Comparison of ENCODE assay signal across 16 mouse cellular contexts in the genomic region with DNA sequence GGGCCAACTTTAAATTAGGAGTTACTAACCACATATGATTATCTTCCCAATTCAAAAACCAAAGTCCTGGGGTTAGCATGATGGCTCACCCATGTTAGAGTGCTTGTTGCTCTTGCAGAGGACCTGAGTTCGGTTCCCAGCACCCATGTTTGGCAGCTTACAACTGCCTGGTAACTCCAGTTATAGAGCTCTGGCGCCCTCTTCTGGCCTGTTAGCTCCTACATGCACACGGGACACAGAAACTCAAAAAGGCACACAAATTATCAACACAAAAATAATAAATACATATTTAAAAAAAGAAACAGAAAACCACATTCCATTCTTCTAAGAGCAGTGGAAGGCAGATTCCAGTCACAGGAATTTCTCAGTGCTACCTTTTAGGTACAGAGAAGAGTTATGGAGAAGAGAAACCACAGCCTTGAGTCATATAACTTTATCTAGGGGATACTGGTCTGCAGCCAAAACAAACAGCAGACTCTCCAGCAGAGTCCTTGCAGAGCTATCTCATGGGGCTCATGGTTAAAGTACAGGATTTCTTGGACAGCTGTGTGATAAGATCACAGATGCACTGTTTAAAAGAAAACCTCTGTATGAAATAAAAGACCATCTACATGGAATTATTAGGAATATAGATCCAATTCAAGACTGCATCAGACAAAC. TPM values are rescaled to one million over a fixed set of nuclear protein-coding genes. Genes with fewer than 3 reads are reported as not detected.
DNase-seq lines count a peak whose midpoint lies in the region; ATAC-seq and TF ChIP-seq lines count a peak whose summit lies in the region.
"Had no signal": no experiment of that assay in that cellular context is flagged by ENCODE, and none has a peak within 500 bp of the region (broad histone marks: within the 10 kb centered on the region; RNA-seq: fewer than 3 reads in every experiment).

No protein-coding gene starts in this region.

- no peak for ATAC-seq in hindbrain, postnatal 0 days
- no peak for ATAC-seq in hindbrain, embryonic 13.5 days (ENCODE audit: low FRiP score)
- ATAC-seq in neural tube, embryonic 15.5 days (ENCODE audit: low FRiP score): no peak

- H3K4me2 ChIP-seq in hindbrain, postnatal 0 days (ENCODE audit: low read depth, low read length): no peak overlapping the region
- H3K4me2 ChIP-seq in hindbrain, embryonic 13.5 days: no peak overlapping the region
- H3K4me2 ChIP-seq in neural tube, embryonic 15.5 days: no peak overlapping the region
- H3K4me2 ChIP-seq: forebrain, embryonic 12.5 days had no signal

- 95% methylated on average over 3 of the region's 3 CpGs for WGBS in hindbrain, postnatal 0 days
- WGBS in hindbrain, embryonic 13.5 days: 90% methylated on average over 3 of the region's 3 CpGs
- 89% methylated on average over 3 of the region's 3 CpGs for WGBS in neural tube, embryonic 15.5 days

- intact Hi-C loops in left cerebral cortex, postnatal 36 days (cut with DNase I): no loop called here

- 0 out of 2 replicates have a peak, but pooled peaks cover 2% of the 10 kb centered on the region for H3K9me3 ChIP-seq in hindbrain, postnatal 0 days (ENCODE audit: low read length)
- peaks cover 5% of the 10 kb centered on the region; the same call in 1 of the 2 replicates for H3K9me3 ChIP-seq in hindbrain, embryonic 13.5 days
- H3K9me3 ChIP-seq in neural tube, embryonic 15.5 days (replicated peaks): 0 out of 2 replicates have a peak, but pooled peaks cover 2% of the 10 kb centered on the region

- H3K4me1 ChIP-seq in hindbrain, postnatal 0 days (ENCODE audit: insufficient read depth, low read length): no peaks in the 10 kb centered on the region; the same call in 1 of the 2 replicates
- H3K4me1 ChIP-seq in hindbrain, embryonic 13.5 days (replicated peaks): peaks cover 16% of the 10 kb centered on the region
- H3K4me1 ChIP-seq in neural tube, embryonic 15.5 days: peaks cover 14% of the 10 kb centered on the region

- no peak overlapping the region for H3K4me3 ChIP-seq in hindbrain, postnatal 0 days (ENCODE audit: low read length)
- no peak overlapping the region for H3K4me3 ChIP-seq in hindbrain, embryonic 13.5 days
- H3K4me3 ChIP-seq in neural tube, embryonic 15.5 days (replicated peaks): no peak overlapping the region
- H3K4me3 ChIP-seq: forebrain, embryonic 12.5 days had no signal

- no peaks in the 10 kb centered on the region for H3K27me3 ChIP-seq in hindbrain, postnatal 0 days (ENCODE audit: insufficient read depth, low read length)
- no peaks in the 10 kb centered on the region for H3K27me3 ChIP-seq in hindbrain, embryonic 13.5 days
- no peaks in the 10 kb centered on the region for H3K27me3 ChIP-seq in neural tube, embryonic 15.5 days (replicated peaks)
- H3K27me3 ChIP-seq: forebrain, embryonic 12.5 days had no signal

- DNase-seq in hindbrain, postnatal 0 days (ENCODE audit: low spot score): no peak
- DNase-seq in 3134 (ENCODE audit: extremely low read depth, insufficient read length, low spot score): peak; percentile 15
- peak; percentile 19 for DNase-seq in A20 (ENCODE audit: low read depth, low spot score)
- peak; percentile 38 for DNase-seq in ZHBTc4 (ENCODE audit: low read depth, low spot score)
- DNase-seq in left cerebral cortex, postnatal 36 days (ENCODE audit: low spot score in 2 of 2): no peak
- no peak for DNase-seq in frontal cortex, postnatal 36 days (ENCODE audit: low spot score in 2 of 2)
- DNase-seq: heart, adult 11 months; heart, postnatal 4 days; kidney, adult 8-10 months; lung, postnatal 36 days had no signal

- TF ChIP-seq CTCF in hindbrain, postnatal 0 days (IDR thresholded peaks at IDR 0.05; ENCODE audit: low read depth): 0 out of 2 replicates have a peak, but pooled peaks have one; percentile 26

- no peak overlapping the region for H3K9ac ChIP-seq in hindbrain, postnatal 0 days (replicated peaks; ENCODE audit: low read length)
- H3K9ac ChIP-seq in hindbrain, embryonic 13.5 days: no peak overlapping the region
- no peak overlapping the region for H3K9ac ChIP-seq in neural tube, embryonic 15.5 days (replicated peaks)
- H3K9ac ChIP-seq: forebrain, embryonic 12.5 days had no signal

- H3K36me3 ChIP-seq in hindbrain, postnatal 0 days (ENCODE audit: insufficient read depth, low read length): peaks cover 49% of the 10 kb centered on the region
- peaks cover 58% of the 10 kb centered on the region for H3K36me3 ChIP-seq in hindbrain, embryonic 13.5 days
- peaks cover 60% of the 10 kb centered on the region for H3K36me3 ChIP-seq in neural tube, embryonic 15.5 days

- no peak overlapping the region for H3K27ac ChIP-seq in hindbrain, postnatal 0 days
- H3K27ac ChIP-seq in hindbrain, embryonic 13.5 days: no peak overlapping the region
- H3K27ac ChIP-seq in neural tube, embryonic 15.5 days (replicated peaks): no peak overlapping the region
- H3K27ac ChIP-seq: forebrain, embryonic 12.5 days had no signal

RNA-seq across cellular contexts. Expression of a gene that starts 2.9 kb away (rescaled TPM):
- total RNA-seq in hindbrain, postnatal 0 days (2014; rRNA removed): 11.8 and 13.3 TPM in 2 replicates
- polyA plus RNA-seq in hindbrain, postnatal 0 days (2015; fragmentation: Nextera tagmentation; extraction: Ambion mirVana): 9.3 and 10.0 TPM in 2 replicates
- polyA plus RNA-seq in hindbrain, embryonic 13.5 days (2015; fragmentation: Nextera tagmentation; extraction: Ambion mirVana): 12.7 and 14.6 TPM in 2 replicates
- polyA plus RNA-seq in neural tube, embryonic 15.5 days (2015; fragmentation: Nextera tagmentation; extraction: Ambion mirVana): 12.7 and 13.1 TPM in 2 replicates
- total RNA-seq in left cerebral cortex, postnatal 36 days (2021): 10 to 100 TPM; 13.3 to 13.8 TPM

RNA-seq across cellular contexts. Expression of a gene that starts 3.1 kb away (rescaled TPM):
- 0.11 TPM in 1 of 2 replicates, not detected in the other for total RNA-seq in hindbrain, postnatal 0 days (2014; rRNA removed)
- polyA plus RNA-seq in hindbrain, postnatal 0 days (2015; fragmentation: Nextera tagmentation; extraction: Ambion mirVana): not detected in 2 replicates
- not detected in 2 replicates for polyA plus RNA-seq in hindbrain, embryonic 13.5 days (2015; fragmentation: Nextera tagmentation; extraction: Ambion mirVana)
- not detected in 2 replicates for polyA plus RNA-seq in neural tube, embryonic 15.5 days (2015; fragmentation: Nextera tagmentation; extraction: Ambion mirVana)
- not detected for total RNA-seq in left cerebral cortex, postnatal 36 days (2021)
- total RNA-seq: heart, postnatal 4 days; layer of hippocampus, postnatal 10 days had no signal
- polyA plus RNA-seq: embryonic facial prominence, embryonic 11.5 days; forebrain, embryonic 12.5 days; limb, embryonic 14.5 days had no signal

RNA-seq across cellular contexts. Expression of a gene that starts 30.3 kb away (rescaled TPM):
- total RNA-seq in hindbrain, postnatal 0 days (2014; rRNA removed): not detected in 2 replicates
- polyA plus RNA-seq in hindbrain, postnatal 0 days (2015; fragmentation: Nextera tagmentation; extraction: Ambion mirVana): not detected in 2 replicates
- 0.08 TPM in 1 of 2 replicates, not detected in the other for polyA plus RNA-seq in hindbrain, embryonic 13.5 days (2015; fragmentation: Nextera tagmentation; extraction: Ambion mirVana)
- 0.10 TPM in 1 of 2 replicates, not detected in the other for polyA plus RNA-seq in neural tube, embryonic 15.5 days (2015; fragmentation: Nextera tagmentation; extraction: Ambion mirVana)
- under 1 TPM in 1 of 2 experiments, not detected in 1; 0.18 TPM for total RNA-seq in left cerebral cortex, postnatal 36 days (2021)
- total RNA-seq: heart, postnatal 4 days had no signal
- polyA plus RNA-seq: embryonic facial prominence, embryonic 11.5 days; forebrain, embryonic 12.5 days; limb, embryonic 14.5 days had no signal

RNA-seq across cellular contexts. Expression of a gene that starts 49.0 kb away (rescaled TPM):
- 0.84 TPM in 1 of 2 replicates, not detected in the other for total RNA-seq in hindbrain, postnatal 0 days (2014; rRNA removed)
- not detected in 2 replicates for polyA plus RNA-seq in hindbrain, postnatal 0 days (2015; fragmentation: Nextera tagmentation; extraction: Ambion mirVana)
- not detected in 2 replicates for polyA plus RNA-seq in hindbrain, embryonic 13.5 days (2015; fragmentation: Nextera tagmentation; extraction: Ambion mirVana)
- not detected in 2 replicates for polyA plus RNA-seq in neural tube, embryonic 15.5 days (2015; fragmentation: Nextera tagmentation; extraction: Ambion mirVana)
- not detected for total RNA-seq in left cerebral cortex, postnatal 36 days (2021)
- total RNA-seq: heart, postnatal 4 days; layer of hippocampus, postnatal 10 days had no signal
- polyA plus RNA-seq: embryonic facial prominence, embryonic 11.5 days; forebrain, embryonic 12.5 days; limb, embryonic 14.5 days had no signal

RNA-seq across cellular contexts. Expression of a gene that starts 57.3 kb away (rescaled TPM):
- 32.6 and 33.5 TPM in 2 replicates for total RNA-seq in hindbrain, postnatal 0 days (2014; rRNA removed)
- 12.2 and 12.3 TPM in 2 replicates for polyA plus RNA-seq in hindbrain, postnatal 0 days (2015; fragmentation: Nextera tagmentation; extraction: Ambion mirVana)
- polyA plus RNA-seq in hindbrain, embryonic 13.5 days (2015; fragmentation: Nextera tagmentation; extraction: Ambion mirVana): 22.8 and 23.4 TPM in 2 replicates
- polyA plus RNA-seq in neural tube, embryonic 15.5 days (2015; fragmentation: Nextera tagmentation; extraction: Ambion mirVana): 17.3 and 19.0 TPM in 2 replicates
- total RNA-seq in left cerebral cortex, postnatal 36 days (2021): 10 to 100 TPM; 28.0 to 34.5 TPM

Comparison
In these comparisons a context has a peak if more than half of its experiments do, and no peak if none do; other contexts are left out.
1. DNase-seq: peak in 3134 (single experiment), A20 (single experiment) and ZHBTc4 (single experiment); none in hindbrain, postnatal 0 days (single experiment), left cerebral cortex, postnatal 36 days (0 of 2) and frontal cortex, postnatal 36 days (0 of 2).